Mouse (Mus musculus) regulatory T cell (primary cell): ENCODE results near the gene Nxt2.

Experiments
- in situ Hi-C: fragments of 300-600 bp; cut with MboI, MseI; formaldehyde crosslinking; loops from one replicate; pipeline ENCODE4 v1.15.1; 2025; ENCODE audit warnings: high pct_unique_total_duplicates

Nxt2 gene

GRCm38 (mm10) chrX:142226542-142226941 is at the start of gene Nxt2:
Gene Nxt2, plus strand, starts transcription at chrX:142226770.
- in situ Hi-C loops, result loop anchor here (25.0 kb wide), 1 partner anchor 311 kb away; no protein-coding TSS in a partner anchor

- in situ Hi-C loops, result loop anchor here (10.0 kb wide), 1 partner anchor 962 kb away; no protein-coding TSS in a partner anchor
Observed at GRCm38 (mm10) chrX:142176981-142177380, 49.6 kb upstream of the Nxt2 start.

GRCm38 (mm10) chrX:142182026-142182425 is 44.5 kb upstream of the Nxt2 start:
- in situ Hi-C loops, result no loop called here

GRCm38 (mm10) chrX:142189023-142189703 is 37.4 kb upstream of the Nxt2 start:
- in situ Hi-C loops, result no loop called here

DNA sequence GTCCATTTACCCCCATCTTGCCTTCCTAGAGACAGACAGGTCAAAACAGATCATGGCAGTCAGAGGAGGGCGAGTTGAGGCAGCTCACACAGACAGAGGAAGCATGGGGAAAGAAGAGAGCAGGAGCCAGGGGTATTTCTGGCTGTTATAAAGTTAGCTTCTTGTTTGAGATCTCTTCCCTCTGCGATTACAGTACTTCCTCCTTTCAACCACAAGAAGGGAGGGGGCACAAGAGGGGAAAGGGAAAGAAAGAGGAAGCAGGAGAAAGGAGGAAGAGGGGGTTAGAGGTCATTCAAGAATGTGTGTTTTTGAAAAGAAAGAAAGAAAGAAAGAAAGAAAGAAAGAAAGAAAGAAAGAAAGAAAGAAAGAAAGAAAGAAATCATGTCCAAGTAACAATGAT is 36.2 kb upstream of the Nxt2 start:
- in situ Hi-C loops, result loop anchor here (5.0 kb wide), 1 partner anchor 67 kb away; no protein-coding TSS in a partner anchor

DNA sequence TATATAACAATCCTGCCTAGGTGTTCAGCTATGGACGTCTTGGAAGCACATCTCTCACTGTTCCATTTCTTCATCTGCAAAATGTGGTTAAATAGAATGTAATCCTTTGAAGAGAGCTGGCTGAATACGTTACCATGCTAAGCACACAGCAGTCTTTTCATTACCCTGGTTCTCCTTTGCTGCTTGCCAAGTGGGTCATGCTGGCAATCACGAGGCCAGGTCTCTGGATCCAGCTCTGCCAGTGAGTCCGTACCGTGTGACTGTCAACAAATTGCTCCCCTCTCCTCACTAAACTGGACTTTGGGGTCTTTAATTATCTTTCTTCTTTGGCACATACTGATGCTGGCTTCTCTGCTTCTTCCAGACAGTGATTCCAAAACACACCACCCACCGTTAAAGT is 32.1 kb upstream of the Nxt2 start:
- in situ Hi-C loops, result loop anchor here (5.0 kb wide), 1 partner anchor 63 kb away; no protein-coding TSS in a partner anchor

- in situ Hi-C loops, result loop anchor here (5.0 kb wide), 1 partner anchor 127 kb away; no protein-coding TSS in a partner anchor
Observed at GRCm38 (mm10) chrX:142195551-142195950, 31.0 kb upstream of the Nxt2 start.

GRCm38 (mm10) chrX:142196831-142197230 is 29.7 kb upstream of the Nxt2 start, which contains the start of gene Gucy2f:
Gene Gucy2f, minus strand, starts transcription at chrX:142196931.
- in situ Hi-C loops, result loop anchor here (5.0 kb wide), 1 partner anchor 125 kb away; no protein-coding TSS in a partner anchor

- in situ Hi-C loops, result no loop called here
Observed at GRCm38 (mm10) chrX:142200295-142200694, 26.3 kb upstream of the Nxt2 start.

GRCm38 (mm10) chrX:142227398-142228054 is 956 bp downstream of the Nxt2 start:
- in situ Hi-C loops, result loop anchor here (25.0 kb wide), 1 partner anchor 310 kb away; no protein-coding TSS in a partner anchor

DNA sequence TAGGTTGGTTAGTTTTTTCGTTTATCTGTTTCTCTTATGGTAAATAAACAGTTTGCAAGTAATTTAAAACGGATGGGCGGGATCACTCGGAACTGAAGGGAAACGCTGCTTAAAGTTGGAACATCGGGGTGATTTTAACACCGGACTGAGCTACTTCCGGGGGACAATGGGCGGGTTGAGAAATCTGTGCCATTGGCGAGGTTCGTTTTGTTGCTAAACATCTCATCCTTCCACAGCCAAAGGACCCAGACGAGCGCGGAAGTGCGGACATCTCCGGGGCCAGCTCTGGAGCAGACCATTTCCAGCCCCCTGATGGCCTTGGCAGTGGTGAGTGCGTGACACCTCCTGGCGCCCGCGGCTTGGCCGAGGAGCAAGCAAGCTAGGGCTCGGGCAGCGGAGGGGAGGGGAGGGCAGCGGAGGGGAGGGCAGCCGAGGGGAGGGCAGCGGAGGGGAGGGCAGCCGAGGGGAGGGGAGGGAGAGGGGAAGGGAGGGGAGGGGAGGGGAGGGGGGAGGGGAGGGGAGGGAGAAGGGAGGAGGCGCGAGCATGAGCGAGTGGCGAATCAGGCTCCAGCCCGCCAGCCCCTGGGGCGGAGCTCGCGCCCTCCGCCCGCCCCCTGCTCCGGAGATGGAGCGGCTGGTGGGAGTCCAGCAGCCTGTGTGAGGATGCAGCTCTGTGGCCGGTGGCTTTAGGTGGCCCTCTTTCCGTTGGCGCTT is 1.6 kb downstream of the Nxt2 start:
- in situ Hi-C loops, result loop anchor here (25.0 kb wide), 1 partner anchor 309 kb away; no protein-coding TSS in a partner anchor

DNA sequence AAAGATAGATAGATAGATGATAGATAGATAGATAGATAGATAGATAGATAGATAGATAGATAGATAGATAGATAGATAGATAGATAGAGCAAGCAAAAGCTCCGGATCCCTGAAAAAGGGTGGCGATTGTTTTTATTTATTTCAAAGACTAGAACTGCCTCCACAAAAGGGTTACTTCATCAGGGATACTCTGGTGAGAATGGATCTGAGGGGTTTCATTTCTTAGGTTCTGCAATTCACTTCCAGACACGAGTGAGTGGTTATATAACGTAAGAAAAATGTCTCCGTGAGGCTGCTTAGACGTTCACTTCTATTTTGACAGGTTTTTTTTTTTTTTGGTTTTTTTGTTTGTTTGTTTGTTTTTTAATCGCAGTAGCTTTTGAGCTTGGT is 2.2 kb downstream of the Nxt2 start:
- in situ Hi-C loops, result loop anchor here (25.0 kb wide), 1 partner anchor 309 kb away; no protein-coding TSS in a partner anchor

DNA sequence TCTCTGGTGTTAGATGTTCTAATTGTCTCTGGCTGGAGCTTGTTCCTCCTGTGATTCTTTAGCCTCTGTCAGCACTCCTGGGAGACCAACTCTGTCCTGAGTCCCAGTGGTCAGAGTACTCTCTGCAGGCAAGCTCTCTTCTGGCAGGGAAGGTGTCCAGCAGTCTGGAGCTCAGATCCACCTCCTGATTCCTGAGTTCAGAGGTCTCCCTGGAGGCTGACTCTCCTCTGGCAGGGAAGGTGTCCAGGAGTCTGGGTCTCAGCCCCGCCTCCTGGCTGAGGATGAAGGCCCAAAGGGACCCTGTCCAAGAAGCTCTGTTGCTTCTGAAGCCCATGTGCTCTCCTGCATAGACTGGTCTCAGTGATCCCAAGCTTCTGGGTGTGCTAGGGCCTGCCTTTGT is 9.6 kb downstream of the Nxt2 start:
- in situ Hi-C loops, result loop anchor here (25.0 kb wide), 1 partner anchor 301 kb away; no protein-coding TSS in a partner anchor

DNA sequence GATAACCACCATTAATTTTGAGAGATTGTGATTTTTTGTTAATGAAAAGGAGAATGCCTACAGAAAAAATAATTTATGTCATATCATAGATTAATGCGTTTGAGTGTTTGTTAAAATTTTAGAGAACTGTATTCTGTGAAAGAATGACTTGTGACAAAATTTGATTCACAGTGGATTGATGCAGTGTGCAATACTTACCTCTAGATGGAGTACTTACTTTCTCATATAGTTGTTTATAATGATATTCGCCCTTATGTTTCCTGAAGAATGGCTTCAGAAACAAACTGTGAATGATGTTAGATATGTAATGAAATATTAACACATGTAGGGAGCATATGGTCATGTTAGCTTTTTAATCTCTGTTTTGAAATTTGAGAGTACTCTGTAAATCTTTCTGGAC is 10.5 kb downstream of the Nxt2 start:
- in situ Hi-C loops, result loop anchor here (25.0 kb wide), 1 partner anchor 300 kb away; no protein-coding TSS in a partner anchor

DNA sequence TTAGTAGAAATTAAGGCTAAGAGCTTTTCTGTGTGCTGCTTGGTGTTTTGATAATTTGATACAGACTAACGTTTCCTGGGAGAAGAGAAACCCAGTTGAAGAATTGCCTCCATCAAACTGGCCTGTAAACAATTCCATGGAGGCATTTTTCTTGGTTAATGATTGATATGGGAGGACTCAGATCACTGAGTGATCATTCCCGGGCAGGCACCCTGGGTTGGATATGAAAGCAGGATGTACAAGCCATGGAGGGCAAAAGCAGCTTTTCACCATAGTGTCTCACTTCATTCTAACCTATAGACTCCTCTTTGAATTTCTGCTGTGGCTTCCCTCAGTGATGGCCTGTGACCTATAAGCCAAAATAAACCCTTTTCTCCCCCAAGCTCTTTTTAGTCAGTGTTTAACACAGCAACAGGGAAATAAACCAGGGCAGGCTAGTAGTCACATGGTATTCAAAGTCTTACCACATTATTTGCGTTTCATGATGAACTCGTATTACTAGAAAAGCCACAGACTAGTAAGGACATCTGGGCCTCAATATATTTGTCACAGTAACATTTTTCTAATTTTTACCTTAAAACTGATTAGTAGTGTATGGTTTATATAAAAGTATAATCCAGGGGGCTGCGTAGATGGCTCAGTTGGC is 19.2 kb downstream of the Nxt2 start:
- in situ Hi-C loops, result loop anchor here (25.0 kb wide), 1 partner anchor 291 kb away; no protein-coding TSS in a partner anchor

GRCm38 (mm10) chrX:142250008-142250736 is 23.6 kb downstream of the Nxt2 start:
- in situ Hi-C loops, result no loop called here

GRCm38 (mm10) chrX:142276031-142276430 is 49.5 kb downstream of the Nxt2 start:
- in situ Hi-C loops, result loop anchor here (25.0 kb wide), 1 partner anchor 1064 kb away; no protein-coding TSS in a partner anchor

- in situ Hi-C loops, result loop anchor here (25.0 kb wide), 1 partner anchor 1064 kb away; no protein-coding TSS in a partner anchor
Observed at GRCm38 (mm10) chrX:142276573-142276972, 50.0 kb downstream of the Nxt2 start.

GRCm38 (mm10) chrX:142285905-142286304 is 59.3 kb downstream of the Nxt2 start:
- in situ Hi-C loops, result loop anchor here (25.0 kb wide), 1 partner anchor 1074 kb away; no protein-coding TSS in a partner anchor
